ENCODE assay signal across 8 mouse cellular contexts in genomic region chr9:119981183-119982179, GRCm38 (mm10). TPM values are rescaled to one million over a fixed set of nuclear protein-coding genes. Genes with fewer than 3 reads are reported as not detected.
DNase-seq lines count a peak whose midpoint lies in the region; ATAC-seq and TF ChIP-seq lines count a peak whose summit lies in the region.

No protein-coding gene starts in this region.

- peak overlapping the region; percentile 93 for H3K9ac ChIP-seq in heart, embryonic 16.5 days (ENCODE audit: low read length)

- peak overlapping the region; percentile 93 for H3K4me2 ChIP-seq in heart, embryonic 16.5 days (ENCODE audit: low read depth, low read length)

- peaks cover 24% of the 10 kb centered on the region for H3K36me3 ChIP-seq in E14TG2a.4 (ENCODE audit: insufficient read depth, low read length)
- H3K36me3 ChIP-seq in heart, embryonic 16.5 days (ENCODE audit: control insufficient read depth, insufficient read depth), result no peaks in the 10 kb centered on the region

- ATAC-seq in heart, embryonic 16.5 days (replicated peaks; ENCODE audit: extremely low read depth, insufficient read depth, low FRiP score), result peak; percentile 68

- peaks cover 84% of the 10 kb centered on the region for H3K4me1 ChIP-seq in E14TG2a.4 (replicated peaks; ENCODE audit: low read depth, low read length)
- H3K4me1 ChIP-seq in embryonic fibroblast, embryonic 13.5 days (ENCODE audit: control insufficient read depth, insufficient read depth, low read length), result peaks cover 31% of the 10 kb centered on the region
- peaks cover 68% of the 10 kb centered on the region for H3K4me1 ChIP-seq in heart, embryonic 16.5 days (ENCODE audit: control insufficient read depth, insufficient read depth, low read length)

- peak; percentile 88 for DNase-seq in adrenal gland, adult 2 months
- peak; percentile 87 for DNase-seq in kidney, postnatal 10 days
- peak; percentile 84 for DNase-seq in lung, postnatal 14 days
- DNase-seq in ovary, postnatal 36 days (ENCODE audit: low spot score), result peak; percentile 50
- peak; percentile 50 to 72 for DNase-seq in urinary bladder, postnatal 36 days (ENCODE audit: low spot score in 2 of 2)

- no peaks in the 10 kb centered on the region for H3K9me3 ChIP-seq in E14TG2a.4 (ENCODE audit: low read length)
- H3K9me3 ChIP-seq in heart, embryonic 16.5 days (replicated peaks; ENCODE audit: control insufficient read depth, low read length), result no peaks in the 10 kb centered on the region

- H3K27ac ChIP-seq in embryonic fibroblast, embryonic 13.5 days (ENCODE audit: insufficient read depth, low read length), result peak overlapping the region; percentile 97
- peak overlapping the region; percentile 95 for H3K27ac ChIP-seq in heart, embryonic 16.5 days (ENCODE audit: low read length)

- H3K4me3 ChIP-seq in E14TG2a.4 (replicated peaks; ENCODE audit: low read length), result peak overlapping the region; percentile 91
- peak overlapping the region; percentile 76 for H3K4me3 ChIP-seq in embryonic fibroblast, embryonic 13.5 days (ENCODE audit: insufficient read depth, low read length)
- H3K4me3 ChIP-seq in heart, embryonic 16.5 days (ENCODE audit: low read length), result peak overlapping the region; percentile 90

- WGBS in heart, embryonic 16.5 days, result under 1% methylated on average over 16 of the region's 16 CpGs

- TF ChIP-seq CTCF in E14TG2a.4 (conservative IDR thresholded peaks at IDR 0.05; ENCODE audit: low read length), result no peak
- no peak for TF ChIP-seq CTCF in embryonic fibroblast, embryonic 13.5 days (IDR thresholded peaks at IDR 0.05; ENCODE audit: borderline replicate concordance, insufficient read depth, low read length)

- no peaks in the 10 kb centered on the region for H3K27me3 ChIP-seq in E14TG2a.4 (ENCODE audit: insufficient read depth, low read length)
- H3K27me3 ChIP-seq in heart, embryonic 16.5 days (ENCODE audit: control insufficient read depth, insufficient read depth, low read length), result no peaks in the 10 kb centered on the region

- peak; percentile 44 for TF ChIP-seq POLR2A in embryonic fibroblast, embryonic 13.5 days (IDR thresholded peaks at IDR 0.05; ENCODE audit: low read depth, low read length)

RNA-seq across cellular contexts. Expression of gene Csrnp1, which starts 3.0 kb away (rescaled TPM):
- total RNA-seq in adrenal gland, adult 2 months (2021), result 10 to 100 TPM; 18.7 to 26.5 TPM
- 45.6 and 51.3 TPM in 2 replicates for polyA plus RNA-seq in adrenal gland, adult 2 months (2012; rRNA removed)
- polyA plus RNA-seq in embryonic fibroblast, embryonic 13.5 days (2011; ENCODE audit: insufficient read length, low read depth, missing spikeins), result 17.7 and 20.1 TPM in 2 replicates
- 6.5 and 9.4 TPM in 2 replicates for polyA plus RNA-seq in heart, embryonic 16.5 days (2015; fragmentation: Nextera tagmentation; extraction: Ambion mirVana)

RNA-seq across cellular contexts. Expression of gene Xirp1, which starts 41.9 kb away (rescaled TPM):
- under 1 TPM; 0.37 to 0.48 TPM for total RNA-seq in adrenal gland, adult 2 months (2021)
- 0.03 and 0.04 TPM in 2 replicates for polyA plus RNA-seq in adrenal gland, adult 2 months (2012; rRNA removed)
- not detected in 2 replicates for polyA plus RNA-seq in embryonic fibroblast, embryonic 13.5 days (2011; ENCODE audit: insufficient read length, low read depth, missing spikeins)
- 54.9 and 56.1 TPM in 2 replicates for polyA plus RNA-seq in heart, embryonic 16.5 days (2015; fragmentation: Nextera tagmentation; extraction: Ambion mirVana)

RNA-seq across cellular contexts. Expression of gene Ttc21a, which starts 44.1 kb away (rescaled TPM):
- total RNA-seq in adrenal gland, adult 2 months (2021), result under 1 TPM in 1 of 2 experiments, not detected in 1; 0.17 TPM
- polyA plus RNA-seq in adrenal gland, adult 2 months (2012; rRNA removed), result 0.04 TPM in 2 replicates
- not detected in 2 replicates for polyA plus RNA-seq in embryonic fibroblast, embryonic 13.5 days (2011; ENCODE audit: insufficient read length, low read depth, missing spikeins)
- 0.37 and 0.39 TPM in 2 replicates for polyA plus RNA-seq in heart, embryonic 16.5 days (2015; fragmentation: Nextera tagmentation; extraction: Ambion mirVana)

RNA-seq across cellular contexts. Expression of gene Gorasp1, which starts 44.1 kb away (rescaled TPM):
- total RNA-seq in adrenal gland, adult 2 months (2021), result 10 to 100 TPM; 15.1 to 31.9 TPM
- polyA plus RNA-seq in adrenal gland, adult 2 months (2012; rRNA removed), result 26.6 and 30.5 TPM in 2 replicates
- polyA plus RNA-seq in embryonic fibroblast, embryonic 13.5 days (2011; ENCODE audit: insufficient read length, low read depth, missing spikeins), result 7.4 and 10.5 TPM in 2 replicates
- 22.4 and 23.1 TPM in 2 replicates for polyA plus RNA-seq in heart, embryonic 16.5 days (2015; fragmentation: Nextera tagmentation; extraction: Ambion mirVana)

Comparison
In these comparisons a context has a peak if more than half of its experiments do, and no peak if none do; other contexts are left out.
1. Peak in every context shown above with its lines: DNase-seq, ATAC-seq, H3K4me3 ChIP-seq and H3K27ac ChIP-seq.
2. RNA of gene Xirp1, which starts 41.9 kb away (polyA plus RNA-seq): 54.9 to 56.1 TPM in heart, embryonic 16.5 days; 0.03 to 0.04 TPM in adrenal gland, adult 2 months and not detected in embryonic fibroblast, embryonic 13.5 days; every median in the first group is over 10 times any median in the second.